Mouse (Mus musculus) small intestine, adult 2 months (tissue): ENCODE measurements around the gene B4galt4. TPM values are rescaled to one million over a fixed set of nuclear protein-coding genes. Genes with fewer than 3 reads are reported as not detected.
"Not testable (repeated sequence)": the region's sequence is repeated elsewhere in the genome, so short reads cannot be mapped to it uniquely, and the experiment has no call there.

Source experiments
- H3K27ac ChIP-seq: fragments of 200-500 bp; 2 replicates; pipeline ENCODE4 v1.5.1; 2012; ENCODE audit warnings: low read depth, low read length, control low read depth, inconsistent platforms; ENCODE audit not compliant: insufficient read depth
- H3K27me3 ChIP-seq: fragments of 200-500 bp; 2 replicates; pipeline ENCODE4 v1.6.1; 2012; ENCODE audit warnings: mild to moderate bottlenecking, moderate library complexity, low read length, inconsistent platforms; ENCODE audit not compliant: control insufficient read depth, insufficient read depth
- H3K36me3 ChIP-seq: fragments of 200-500 bp; 2 replicates; pipeline ENCODE4 v1.6.1; 2012; ENCODE audit warnings: mild to moderate bottlenecking, low read length, control low read depth, inconsistent platforms; ENCODE audit not compliant: control insufficient read depth, insufficient read depth
- H3K4me1 ChIP-seq: fragments of 200-500 bp; 2 replicates; pipeline ENCODE4 v1.6.1; 2012; ENCODE audit warnings: low read length, inconsistent platforms, mixed read lengths; ENCODE audit not compliant: control insufficient read depth, insufficient read depth, insufficient read length
- H3K4me3 ChIP-seq: fragments of 200-500 bp; 2 replicates; pipeline ENCODE4 v1.5.1; 2012; ENCODE audit warnings: low read depth, mild to moderate bottlenecking, control low read depth, inconsistent platforms, low read length, moderate library complexity
- CTCF ChIP-seq: fragments of 200-500 bp; IDR thresholded peaks from 2 replicates; pipeline ENCODE4 v1.5.1; 2012; ENCODE audit warnings: low read depth, mild to moderate bottlenecking, control low read depth, inconsistent platforms, low read length, moderate library complexity, mixed read lengths; ENCODE audit not compliant: insufficient replicate concordance, insufficient read length; ENCODE audit errors: extremely low read depth
- POLR2A ChIP-seq: fragments of 200-500 bp; IDR thresholded peaks from 2 replicates; pipeline ENCODE4 v1.6.1; 2012; ENCODE audit warnings: low read depth, mild to moderate bottlenecking, control low read depth, inconsistent platforms, low read length, moderate library complexity
- WGBS: fragments of 180-500 bp; shearing (Covaris S2); methylation state at CpG from one replicate; pipeline ENCODE4 v1.1.7; 2018; 5-methylcytosine and 5-hydroxymethylcytosine counted together
- polyA plus RNA-seq: library from polyadenylated mRNA; depleted of rRNA; stranded (reverse); fragments of >200 nt; gene quantifications from 2 replicates; pipeline ENCODE4 v1.2.3, GENCODE M21; 2012

Gene B4galt4
- polyA plus RNA-seq, 1 experiment, result 8.7 TPM

GRCm38 (mm10) chr16:38782524-38783067 lies 40.5 kb downstream of the B4galt4 start:
- no peak overlapping the region for H3K4me3 ChIP-seq
- H3K27me3 ChIP-seq, result no peaks in the 10 kb centered on the region
- no peak overlapping the region for H3K27ac ChIP-seq
- peaks cover 17% of the 10 kb centered on the region; the same call in 1 of the 2 replicates for H3K4me1 ChIP-seq
- TF ChIP-seq CTCF (no peak), POLR2A (no peak)
- WGBS, result 55% methylated on average over 2 of the region's 2 CpGs
- H3K36me3 ChIP-seq, result no peaks in the 10 kb centered on the region

- H3K4me3 ChIP-seq, result no peak overlapping the region
- H3K27me3 ChIP-seq, result no peaks in the 10 kb centered on the region
- no peak for TF ChIP-seq CTCF
- no peak for TF ChIP-seq POLR2A
- H3K36me3 ChIP-seq, result no peaks in the 10 kb centered on the region
- WGBS, result 88% methylated on average over 7 of the region's 7 CpGs
- H3K4me1 ChIP-seq, result peaks cover 4% of the 10 kb centered on the region; the same call in 1 of the 2 replicates
- no peak overlapping the region for H3K27ac ChIP-seq
Measured at GRCm38 (mm10) chr16:38785301-38785700, 43.2 kb downstream of the B4galt4 start.

GRCm38 (mm10) chr16:38789016-38789415 lies 47.0 kb downstream of the B4galt4 start:
- Histone ChIP-seq H3K36me3 (no peaks in the 10 kb centered on the region), H3K27ac (no peak overlapping the region), H3K4me1 (no peaks in the 10 kb centered on the region), H3K27me3 (no peaks in the 10 kb centered on the region), H3K4me3 (no peak overlapping the region)
- 85% methylated on average over 2 of the region's 2 CpGs for WGBS
- TF ChIP-seq POLR2A (no peak), CTCF (no peak)

- Histone ChIP-seq H3K4me1 (no peaks in the 10 kb centered on the region), H3K36me3 (no peaks in the 10 kb centered on the region), H3K27me3 (no peaks in the 10 kb centered on the region), H3K4me3 (no peak overlapping the region), H3K27ac (no peak overlapping the region)
- TF ChIP-seq POLR2A (no peak), CTCF (no peak)
- 41% methylated on average over 3 of the region's 3 CpGs for WGBS
Measured at GRCm38 (mm10) chr16:38789966-38790365, 47.9 kb downstream of the B4galt4 start.

- Histone ChIP-seq H3K27me3 (no peaks in the 10 kb centered on the region), H3K4me3 (no peak overlapping the region), H3K27ac (no peak overlapping the region), H3K36me3 (no peaks in the 10 kb centered on the region), H3K4me1 (no peaks in the 10 kb centered on the region)
- 75% methylated on average over 6 of the region's 6 CpGs for WGBS
- no peak for TF ChIP-seq POLR2A
- no peak for TF ChIP-seq CTCF
Measured at GRCm38 (mm10) chr16:38793120-38793519, 51.1 kb downstream of the B4galt4 start.

GRCm38 (mm10) chr16:38798957-38799450 lies 56.9 kb downstream of the B4galt4 start:
- TF ChIP-seq POLR2A, result no peak
- TF ChIP-seq CTCF, result no peak
- Histone ChIP-seq H3K27ac (no peak overlapping the region), H3K36me3 (no peaks in the 10 kb centered on the region), H3K27me3 (no peaks in the 10 kb centered on the region), H3K4me1 (peaks cover 7% of the 10 kb centered on the region; the same call in 1 of the 2 replicates), H3K4me3 (no peak overlapping the region)
- WGBS, result 85% methylated on average over 3 of the region's 3 CpGs

- Histone ChIP-seq H3K36me3 (no peaks in the 10 kb centered on the region), H3K27me3 (no peaks in the 10 kb centered on the region), H3K4me1 (peaks cover 7% of the 10 kb centered on the region; the same call in 1 of the 2 replicates), H3K4me3 (no peak within 1 kb of the TSS), H3K27ac (no peak within 1 kb of the TSS)
- 42% methylated on average over 10 of the region's 10 CpGs for WGBS
- no peak for TF ChIP-seq POLR2A
- TF ChIP-seq CTCF, result no peak
Measured at GRCm38 (mm10) chr16:38800091-38800490, 58.0 kb downstream of the B4galt4 start, which contains the start of gene Upk1b. Gene Upk1b, minus strand, starts transcription at chr16:38800328.

- 92% methylated on average over 5 of the region's 5 CpGs for WGBS
- not testable (repeated sequence) for H3K4me1 ChIP-seq, H3K4me3 ChIP-seq, H3K36me3 ChIP-seq, H3K27ac ChIP-seq, H3K27me3 ChIP-seq
Measured at GRCm38 (mm10) chr16:38807796-38808195, 65.7 kb downstream of the B4galt4 start.
